Mouse (Mus musculus): ENCODE results near the gene Slc44a5.

DNA sequence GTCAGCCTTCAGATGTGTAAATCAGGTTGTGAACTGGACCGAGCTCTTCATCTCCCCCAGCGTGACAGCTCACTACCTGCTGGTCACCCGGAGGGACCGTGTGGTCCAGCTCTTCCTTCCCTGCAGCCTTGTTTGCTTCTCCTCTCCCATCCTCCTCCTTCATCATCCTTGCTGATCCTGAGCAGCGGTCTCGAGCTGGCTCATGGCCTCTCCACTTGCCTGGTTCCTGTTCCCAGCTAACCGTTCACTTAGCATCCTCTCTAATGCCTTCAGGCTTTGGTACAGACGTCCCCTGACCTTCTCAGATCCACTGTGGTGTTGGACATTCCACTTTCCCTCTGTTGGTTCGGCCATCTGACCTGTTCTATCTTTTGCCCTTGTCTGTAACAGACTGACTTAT, 128.4 kb downstream of the Slc44a5 start:
- no peak for TF ChIP-seq POLR2A (IDR thresholded peaks at IDR 0.05; ENCODE audit: control insufficient read depth, extremely low read depth, insufficient read depth, low read length, poor library complexity)
- TF ChIP-seq CTCF (IDR thresholded peaks at IDR 0.05; ENCODE audit: borderline replicate concordance, control insufficient read depth, extremely low read depth, insufficient read depth, low read length, poor library complexity), result no peak

Measured in thymus, adult 2 months (tissue).